Mouse (Mus musculus): ENCODE measurements around the gene Hist1h4h. TPM values are rescaled to one million over a fixed set of nuclear protein-coding genes. Genes with fewer than 3 reads are reported as not detected.

Hist1h4h gene
- polyA plus RNA-seq, 1 experiment from 2014 or later, result 4.2 TPM

Small RNA genes lying within 50 kb of the gene (microRNA-seq; reads per million reads assigned to microRNA genes)
- gene Gm44297, result not detected
- gene Gm44359, result not detected
- gene Gm44394, result not detected
- gene n-TStga1, result not detected

Other genes starting within 250 kb of the Hist1h4h start
- gene Zfp322a, start 161.8 kb upstream of the Hist1h4h start, polyA plus RNA-seq (2015; fragmentation: Nextera tagmentation; extraction: Ambion mirVana), result 54.5 and 58.1 TPM in 2 replicates
- gene Abt1, start 107.2 kb upstream of the Hist1h4h start, polyA plus RNA-seq (2015; fragmentation: Nextera tagmentation; extraction: Ambion mirVana), result 9.9 and 10.2 TPM in 2 replicates
- 0.06 TPM in 1 of 2 replicates, not detected in the other for gene Btn1a1, start 65.1 kb upstream of the Hist1h4h start, polyA plus RNA-seq (2015; fragmentation: Nextera tagmentation; extraction: Ambion mirVana)
- gene Btn2a2, start 42.2 kb upstream of the Hist1h4h start, polyA plus RNA-seq (2015; fragmentation: Nextera tagmentation; extraction: Ambion mirVana), result 0.12 TPM in 1 of 2 replicates, not detected in the other
- gene Hist1h2af, start 2.9 kb downstream of the Hist1h4h start, polyA plus RNA-seq (2015; fragmentation: Nextera tagmentation; extraction: Ambion mirVana), result 2.4 TPM in 1 of 2 replicates, not detected in the other
- 1.8 and 3.0 TPM in 2 replicates for gene Hist1h3g, start 4.4 kb downstream of the Hist1h4h start, polyA plus RNA-seq (2015; fragmentation: Nextera tagmentation; extraction: Ambion mirVana)
- 0.29 TPM in 1 of 2 replicates, not detected in the other for gene Hist1h2bh, start 12.3 kb downstream of the Hist1h4h start, polyA plus RNA-seq (2015; fragmentation: Nextera tagmentation; extraction: Ambion mirVana)
- gene Hist1h3f, start 13.0 kb downstream of the Hist1h4h start, polyA plus RNA-seq (2015; fragmentation: Nextera tagmentation; extraction: Ambion mirVana), result 0.38 TPM in 1 of 2 replicates, not detected in the other
- 0.83 TPM in 1 of 2 replicates, not detected in the other for gene Hist1h4f, start 20.6 kb downstream of the Hist1h4h start, polyA plus RNA-seq (2015; fragmentation: Nextera tagmentation; extraction: Ambion mirVana)
- 0.10 and 0.16 TPM in 2 replicates for gene Hist1h1d, start 22.2 kb downstream of the Hist1h4h start, polyA plus RNA-seq (2015; fragmentation: Nextera tagmentation; extraction: Ambion mirVana)
- gene Hist1h3e, start 31.3 kb downstream of the Hist1h4h start, polyA plus RNA-seq (2015; fragmentation: Nextera tagmentation; extraction: Ambion mirVana), result 2.1 and 2.8 TPM in 2 replicates
- 26.4 and 29.3 TPM in 2 replicates for gene Hist1h2ae, start 40.2 kb downstream of the Hist1h4h start, polyA plus RNA-seq (2015; fragmentation: Nextera tagmentation; extraction: Ambion mirVana)
- gene Hist1h2bg, start 40.3 kb downstream of the Hist1h4h start, polyA plus RNA-seq (2015; fragmentation: Nextera tagmentation; extraction: Ambion mirVana), result 2.8 TPM in 2 replicates
- 1.2 and 3.0 TPM in 2 replicates for gene Hist1h2bf, start 43.1 kb downstream of the Hist1h4h start, polyA plus RNA-seq (2015; fragmentation: Nextera tagmentation; extraction: Ambion mirVana)
- 0.61 and 2.7 TPM in 2 replicates for gene Hist1h2ad, start 43.3 kb downstream of the Hist1h4h start, polyA plus RNA-seq (2015; fragmentation: Nextera tagmentation; extraction: Ambion mirVana)
- 1.6 and 2.7 TPM in 2 replicates for gene Hist1h3d, start 44.7 kb downstream of the Hist1h4h start, polyA plus RNA-seq (2015; fragmentation: Nextera tagmentation; extraction: Ambion mirVana)
- 50.0 and 52.6 TPM in 2 replicates for gene Hist1h4d, start 50.5 kb downstream of the Hist1h4h start, polyA plus RNA-seq (2015; fragmentation: Nextera tagmentation; extraction: Ambion mirVana)
- 1.2 and 1.6 TPM in 2 replicates for gene Hist1h2be, start 90.1 kb downstream of the Hist1h4h start, polyA plus RNA-seq (2015; fragmentation: Nextera tagmentation; extraction: Ambion mirVana)
- gene Hist1h1e, start 91.5 kb downstream of the Hist1h4h start, polyA plus RNA-seq (2015; fragmentation: Nextera tagmentation; extraction: Ambion mirVana), result 7.9 and 8.8 TPM in 2 replicates
- gene Hist1h2ac, start 152.9 kb downstream of the Hist1h4h start, polyA plus RNA-seq (2015; fragmentation: Nextera tagmentation; extraction: Ambion mirVana), result 0.38 and 0.54 TPM in 2 replicates
- 17.8 and 23.1 TPM in 2 replicates for gene Hist1h2bc, start 153.1 kb downstream of the Hist1h4h start, polyA plus RNA-seq (2015; fragmentation: Nextera tagmentation; extraction: Ambion mirVana)
- not detected in 2 replicates for gene Hist1h1t, start 164.8 kb downstream of the Hist1h4h start, polyA plus RNA-seq (2015; fragmentation: Nextera tagmentation; extraction: Ambion mirVana)
- gene Hist1h4c, start 167.4 kb downstream of the Hist1h4h start, polyA plus RNA-seq (2015; fragmentation: Nextera tagmentation; extraction: Ambion mirVana), result 3.9 and 4.4 TPM in 2 replicates
- 5.4 and 5.6 TPM in 2 replicates for gene Hfe, start 179.8 kb downstream of the Hist1h4h start, polyA plus RNA-seq (2015; fragmentation: Nextera tagmentation; extraction: Ambion mirVana)
- gene Hist1h1c, start 207.8 kb downstream of the Hist1h4h start, polyA plus RNA-seq (2015; fragmentation: Nextera tagmentation; extraction: Ambion mirVana), result 8.8 and 9.7 TPM in 2 replicates
- 1.3 and 1.9 TPM in 2 replicates for gene Hist1h3c, start 214.6 kb downstream of the Hist1h4h start, polyA plus RNA-seq (2015; fragmentation: Nextera tagmentation; extraction: Ambion mirVana)
- gene Hist1h2bb, start 215.7 kb downstream of the Hist1h4h start, polyA plus RNA-seq (2015; fragmentation: Nextera tagmentation; extraction: Ambion mirVana), result 0.86 and 1.7 TPM in 2 replicates
- gene Hist1h2ab, start 220.1 kb downstream of the Hist1h4h start, polyA plus RNA-seq (2015; fragmentation: Nextera tagmentation; extraction: Ambion mirVana), result 10.5 and 12.7 TPM in 2 replicates
- gene Hist1h3b, start 221.2 kb downstream of the Hist1h4h start, polyA plus RNA-seq (2015; fragmentation: Nextera tagmentation; extraction: Ambion mirVana), result 4.2 and 4.4 TPM in 2 replicates
- 1.4 TPM in 1 of 2 replicates, not detected in the other for gene Hist1h4b, start 226.0 kb downstream of the Hist1h4h start, polyA plus RNA-seq (2015; fragmentation: Nextera tagmentation; extraction: Ambion mirVana)
- gene Hist1h4a, start 230.2 kb downstream of the Hist1h4h start, polyA plus RNA-seq (2015; fragmentation: Nextera tagmentation; extraction: Ambion mirVana), result not detected in 2 replicates
- gene Hist1h3a, start 231.3 kb downstream of the Hist1h4h start, polyA plus RNA-seq (2015; fragmentation: Nextera tagmentation; extraction: Ambion mirVana), result 1.9 and 2.5 TPM in 2 replicates
- gene Hist1h1a, start 232.6 kb downstream of the Hist1h4h start, polyA plus RNA-seq (2015; fragmentation: Nextera tagmentation; extraction: Ambion mirVana), result 0.56 and 1.2 TPM in 2 replicates
- not detected in 2 replicates for gene Trim38, start 238.9 kb downstream of the Hist1h4h start, polyA plus RNA-seq (2015; fragmentation: Nextera tagmentation; extraction: Ambion mirVana)